Mouse (Mus musculus) B cell, adult 2 months (primary cell): ENCODE measurements around the gene Aimp1.

Experiments
- DNase-seq, 2 experiments: peaks; one replicate each; pipeline ENCODE4 v3.0.0; 2022

Aimp1 gene

GRCm38 (mm10) chr3:132684231-132684928 lies at the start of gene Aimp1:
Aimp1 (minus strand) TSS chr3:132684370.
- no peak for DNase-seq

GRCm38 (mm10) chr3:132724326-132724725 lies 40.2 kb upstream of the Aimp1 start:
- DNase-seq, result no peak

- DNase-seq, result no peak
These were observed 33.1 kb upstream of the Aimp1 start for GRCm38 (mm10) chr3:132717316-132717715.

- no peak for DNase-seq
These were observed 29.7 kb upstream of the Aimp1 start for GRCm38 (mm10) chr3:132713913-132714312.

- no peak for DNase-seq
These were observed 22.8 kb upstream of the Aimp1 start for GRCm38 (mm10) chr3:132706977-132707376.

GRCm38 (mm10) chr3:132704216-132704615 lies 20.0 kb upstream of the Aimp1 start:
- no peak for DNase-seq

GRCm38 (mm10) chr3:132701368-132701767 lies 17.2 kb upstream of the Aimp1 start:
- DNase-seq, result no peak

- DNase-seq, result peak; percentile 95 to 96
These were observed 531 bp downstream of the Aimp1 start, which contains the start of gene Tbck for GRCm38 (mm10) chr3:132683447-132684230. Tbck (plus strand) TSS chr3:132684144.

- no peak for DNase-seq
These were observed 6.7 kb downstream of the Aimp1 start for GRCm38 (mm10) chr3:132677494-132677893.

GRCm38 (mm10) chr3:132655955-132656354 lies 28.2 kb downstream of the Aimp1 start:
- DNase-seq, result no peak

GRCm38 (mm10) chr3:132653959-132654358 lies 30.2 kb downstream of the Aimp1 start:
- DNase-seq, result no peak

GRCm38 (mm10) chr3:132651776-132652175 lies 32.4 kb downstream of the Aimp1 start:
- DNase-seq, result no peak

- DNase-seq, result no peak
These were observed 34.0 kb downstream of the Aimp1 start for GRCm38 (mm10) chr3:132650191-132650590.

- DNase-seq, result no peak
These were observed 34.8 kb downstream of the Aimp1 start for GRCm38 (mm10) chr3:132649368-132649767.

GRCm38 (mm10) chr3:132646814-132647213 lies 37.4 kb downstream of the Aimp1 start:
- DNase-seq, result no peak

- no peak for DNase-seq
These were observed 40.1 kb downstream of the Aimp1 start for GRCm38 (mm10) chr3:132644071-132644470.

GRCm38 (mm10) chr3:132637080-132637479 lies 47.1 kb downstream of the Aimp1 start:
- DNase-seq, result no peak

GRCm38 (mm10) chr3:132633261-132633660 lies 50.9 kb downstream of the Aimp1 start:
- no peak for DNase-seq

GRCm38 (mm10) chr3:132629601-132630239 lies 54.5 kb downstream of the Aimp1 start, which contains the start of gene Gimd1:
Gimd1 (plus strand) TSS chr3:132629820.
- no peak for DNase-seq

- DNase-seq, result no peak
These were observed 55.4 kb downstream of the Aimp1 start for GRCm38 (mm10) chr3:132628741-132629140.
